Mouse (Mus musculus): ENCODE results near the gene Cox11.

- TF ChIP-seq GATA1 (IDR thresholded peaks at IDR 0.05; ENCODE audit: borderline replicate concordance, low read length) (no peak), FLI1 (IDR thresholded peaks at IDR 0.05; ENCODE audit: low read length) (no peak)
These were observed 46.8 kb downstream of the Cox11 start for GRCm38 (mm10) chr11:90684765-90685164.
